Mouse (Mus musculus) kidney, adult 2 months (tissue): Measurements from ENCODE around the gene Acap2.

Source experiments
- CTCF ChIP-seq: fragments of 200-500 bp; conservative IDR thresholded peaks from 2 replicates; pipeline ENCODE4 v1.5.1; 2011; ENCODE audit warnings: low read depth, mild to moderate bottlenecking, control low read depth, low read length, moderate library complexity, mixed read lengths; ENCODE audit not compliant: insufficient read depth, insufficient read length
- POLR2A ChIP-seq: fragments of 200-500 bp; IDR thresholded peaks from one replicate; pipeline ENCODE4 v1.6.1; 2011; ENCODE audit warnings: low read depth, low read length, control low read depth

- TF ChIP-seq CTCF (peak; percentile 35; the same call in 1 of the 2 replicates), POLR2A (no peak)
Measured at GRCm38 (mm10) chr16:31081125-31081664, 119.8 kb downstream of the Acap2 start, which contains the start of gene Xxylt1.
